Mouse (Mus musculus): ENCODE measurements at regions not wholly inside any gene's neighbourhood (a gene's known extent, or its start where the extent isn't known, plus 50 kb on each side); places are given as distances from the start of the nearest gene placed in this dataset.
A peak's percentile ranks its signal among the peaks of the same experiment; 100 is the strongest.

DNA sequence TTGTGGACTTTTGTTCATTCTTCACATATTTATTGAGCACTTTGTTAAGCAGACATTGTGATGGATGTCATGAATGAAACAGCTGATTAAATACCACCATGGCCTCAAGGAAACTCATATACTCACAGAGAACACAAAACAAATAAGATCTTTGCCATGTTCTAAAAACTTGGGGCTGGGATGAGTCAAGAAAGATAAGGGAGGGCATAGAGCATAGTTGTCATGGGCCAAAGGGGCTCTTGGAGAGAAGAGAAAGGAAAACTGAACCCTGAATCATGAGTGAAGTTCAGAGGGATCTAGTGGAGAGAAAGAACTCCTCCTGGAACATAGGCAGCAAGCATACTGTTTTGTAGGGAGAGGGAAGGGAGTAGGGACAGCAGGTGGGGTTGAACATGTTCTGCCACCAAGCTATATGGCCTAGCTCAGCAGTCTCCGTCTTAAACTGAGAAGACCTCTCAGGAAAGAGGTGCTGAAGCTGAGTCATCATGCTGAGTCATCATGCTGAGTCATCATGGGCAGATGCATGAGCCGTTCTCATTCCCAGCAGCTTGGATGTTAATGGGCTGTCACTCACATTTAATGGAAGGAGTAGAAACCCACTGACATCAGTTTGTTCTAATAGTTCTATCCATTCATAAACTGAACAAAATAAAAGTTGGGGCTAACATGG, 69.6 kb downstream of the Cetn3 start:
- ATAC-seq (ENCODE audit: insufficient read depth, low FRiP score, low TSS enrichment) = no peak
- H3K9ac ChIP-seq (ENCODE audit: low read length) = no peak overlapping the region
- H3K27me3 ChIP-seq (ENCODE audit: control insufficient read depth, insufficient read depth, low read length) = no peaks in the 10 kb centered on the region
- no peak overlapping the region for H3K4me2 ChIP-seq (ENCODE audit: low read depth)
- no peak overlapping the region for H3K27ac ChIP-seq (ENCODE audit: low read depth, low read length)
- WGBS = 81% methylated on average over 2 of the region's 2 CpGs
- no peak overlapping the region for H3K4me3 ChIP-seq (ENCODE audit: low read depth, low read length)
- H3K4me1 ChIP-seq (ENCODE audit: control insufficient read depth, insufficient read depth, low read length) = no peaks in the 10 kb centered on the region
- no peaks in the 10 kb centered on the region for H3K36me3 ChIP-seq (ENCODE audit: control insufficient read depth, insufficient read depth, low read length)
- no peaks in the 10 kb centered on the region for H3K9me3 ChIP-seq (ENCODE audit: control insufficient read depth, low read length)
- DNase-seq (ENCODE audit: low spot score) = no peak

DNA sequence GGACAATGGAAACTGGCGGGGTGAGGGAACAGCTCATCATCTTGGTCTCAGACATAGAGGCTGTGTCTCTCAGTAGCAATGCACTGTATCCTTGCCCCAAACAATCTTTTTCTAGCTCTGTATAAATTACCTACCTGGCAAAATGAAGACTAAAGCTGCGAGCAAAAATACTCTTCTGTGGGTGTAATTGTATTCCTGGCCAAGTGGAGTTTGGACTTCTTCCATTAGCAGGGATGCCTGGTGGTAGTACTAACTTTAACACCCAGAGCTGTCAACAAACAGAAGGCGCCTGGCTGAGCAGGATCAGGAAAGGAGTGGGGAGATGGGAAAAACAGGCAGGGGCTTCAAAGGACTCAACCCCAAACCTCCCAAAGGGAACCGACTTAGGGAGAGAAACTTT, 73.2 kb downstream of the Cetn3 start:
- H3K4me2 ChIP-seq (ENCODE audit: low read depth) = no peak overlapping the region
- H3K27ac ChIP-seq (ENCODE audit: low read depth, low read length) = no peak overlapping the region
- no peaks in the 10 kb centered on the region for H3K27me3 ChIP-seq (ENCODE audit: control insufficient read depth, insufficient read depth, low read length)
- H3K4me1 ChIP-seq (ENCODE audit: control insufficient read depth, insufficient read depth, low read length) = no peaks in the 10 kb centered on the region
- H3K4me3 ChIP-seq (ENCODE audit: low read depth, low read length) = no peak overlapping the region
- no peaks in the 10 kb centered on the region for H3K36me3 ChIP-seq (ENCODE audit: control insufficient read depth, insufficient read depth, low read length)
- DNase-seq (ENCODE audit: low spot score) (no peak), ATAC-seq (ENCODE audit: insufficient read depth, low FRiP score, low TSS enrichment) (no peak)
- 65% methylated on average over 4 of the region's 4 CpGs for WGBS
- H3K9me3 ChIP-seq (ENCODE audit: control insufficient read depth, low read length) = no peaks in the 10 kb centered on the region
- no peak overlapping the region for H3K9ac ChIP-seq (ENCODE audit: low read length)

- Histone ChIP-seq H3K36me3 (ENCODE audit: control insufficient read depth, insufficient read depth, low read length) (no peaks in the 10 kb centered on the region), H3K27ac (ENCODE audit: low read depth, low read length) (no peak overlapping the region), H3K4me3 (ENCODE audit: low read depth, low read length) (no peak overlapping the region), H3K9ac (ENCODE audit: low read length) (no peak overlapping the region), H3K9me3 (ENCODE audit: control insufficient read depth, low read length) (no peaks in the 10 kb centered on the region), H3K27me3 (ENCODE audit: control insufficient read depth, insufficient read depth, low read length) (no peaks in the 10 kb centered on the region), H3K4me2 (ENCODE audit: low read depth) (no peak overlapping the region), H3K4me1 (ENCODE audit: control insufficient read depth, insufficient read depth, low read length) (no peaks in the 10 kb centered on the region)
- no peak for DNase-seq (ENCODE audit: low spot score)
- WGBS = 86% methylated on average over 4 of the region's 4 CpGs
- no peak for ATAC-seq (ENCODE audit: insufficient read depth, low FRiP score, low TSS enrichment)
Measured at GRCm38 (mm10) chr13:81860683-81861082, 77.8 kb downstream of the Cetn3 start.

DNA sequence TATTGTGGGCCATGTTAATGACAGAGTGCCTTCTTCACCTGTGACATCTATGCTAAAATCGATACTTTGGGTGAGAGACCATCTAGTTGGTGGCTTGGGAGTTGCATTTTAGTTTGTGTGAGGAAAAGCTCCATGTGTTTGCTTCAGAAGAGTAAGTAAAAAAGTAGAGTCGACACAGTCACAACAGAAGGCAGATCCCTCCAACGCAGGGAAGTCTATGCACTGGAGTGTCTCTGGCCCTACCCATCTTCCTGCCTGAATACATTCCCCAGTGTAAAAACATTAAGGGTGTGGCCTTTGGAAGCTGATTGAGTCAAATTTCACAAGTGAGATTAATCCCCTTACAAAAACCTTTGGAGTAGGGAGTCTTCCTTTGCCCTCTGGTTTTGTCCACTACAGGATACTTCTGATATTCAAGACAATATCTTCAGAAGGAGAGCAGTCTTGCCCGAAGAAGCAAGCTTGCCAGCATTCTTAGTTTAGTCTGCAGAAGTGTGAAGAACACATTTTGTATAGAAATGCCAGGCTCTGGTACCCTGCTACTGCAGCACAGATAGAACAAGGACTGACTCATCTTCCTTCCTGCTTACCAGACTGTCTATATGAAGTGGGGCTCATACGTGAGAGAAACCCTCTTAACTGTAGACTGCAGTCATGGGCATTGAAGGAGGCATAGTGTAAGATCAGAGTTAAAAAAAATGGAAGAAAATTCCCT, 79.2 kb downstream of the Cetn3 start:
- H3K36me3 ChIP-seq (ENCODE audit: control insufficient read depth, insufficient read depth, low read length) = no peaks in the 10 kb centered on the region
- H3K9me3 ChIP-seq (ENCODE audit: control insufficient read depth, low read length) = no peaks in the 10 kb centered on the region
- no peak overlapping the region for H3K9ac ChIP-seq (ENCODE audit: low read length)
- no peak overlapping the region for H3K4me2 ChIP-seq (ENCODE audit: low read depth)
- H3K4me3 ChIP-seq (ENCODE audit: low read depth, low read length) = no peak overlapping the region
- 86% methylated on average over 5 of the region's 5 CpGs for WGBS
- no peaks in the 10 kb centered on the region for H3K4me1 ChIP-seq (ENCODE audit: control insufficient read depth, insufficient read depth, low read length)
- no peak for ATAC-seq (ENCODE audit: insufficient read depth, low FRiP score, low TSS enrichment)
- no peaks in the 10 kb centered on the region for H3K27me3 ChIP-seq (ENCODE audit: control insufficient read depth, insufficient read depth, low read length)
- DNase-seq (ENCODE audit: low spot score) = no peak
- no peak overlapping the region for H3K27ac ChIP-seq (ENCODE audit: low read depth, low read length)

DNA sequence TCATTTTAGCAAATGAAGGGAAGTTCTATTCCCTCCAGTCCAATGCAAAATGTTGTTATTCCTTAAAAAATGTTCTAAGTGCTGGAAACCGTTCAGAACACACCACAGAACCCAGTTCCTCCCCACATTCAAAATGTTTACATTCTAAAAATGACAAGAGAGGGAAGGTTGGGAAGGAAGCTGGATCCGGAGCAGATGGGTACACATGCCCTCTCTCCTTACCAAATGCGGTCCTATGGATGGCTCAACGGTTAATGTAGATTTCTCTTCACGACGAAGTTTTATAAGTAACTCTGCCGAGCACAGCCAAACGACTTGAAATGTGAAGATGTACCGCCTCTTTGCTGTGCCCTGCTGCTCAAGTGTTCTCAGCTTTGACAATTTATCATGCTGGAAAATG, 88.3 kb downstream of the Cetn3 start:
- Histone ChIP-seq H3K36me3 (ENCODE audit: control insufficient read depth, insufficient read depth, low read length) (no peaks in the 10 kb centered on the region), H3K4me3 (ENCODE audit: low read depth, low read length) (no peak overlapping the region), H3K4me2 (ENCODE audit: low read depth) (no peak overlapping the region), H3K9me3 (ENCODE audit: control insufficient read depth, low read length) (no peaks in the 10 kb centered on the region), H3K4me1 (ENCODE audit: control insufficient read depth, insufficient read depth, low read length) (no peaks in the 10 kb centered on the region), H3K27me3 (ENCODE audit: control insufficient read depth, insufficient read depth, low read length) (no peaks in the 10 kb centered on the region), H3K27ac (ENCODE audit: low read depth, low read length) (no peak overlapping the region), H3K9ac (ENCODE audit: low read length) (no peak overlapping the region)
- WGBS = 80% methylated on average over 9 of the region's 9 CpGs
- DNase-seq (ENCODE audit: low spot score) = no peak
- ATAC-seq (ENCODE audit: insufficient read depth, low FRiP score, low TSS enrichment) = no peak

DNA sequence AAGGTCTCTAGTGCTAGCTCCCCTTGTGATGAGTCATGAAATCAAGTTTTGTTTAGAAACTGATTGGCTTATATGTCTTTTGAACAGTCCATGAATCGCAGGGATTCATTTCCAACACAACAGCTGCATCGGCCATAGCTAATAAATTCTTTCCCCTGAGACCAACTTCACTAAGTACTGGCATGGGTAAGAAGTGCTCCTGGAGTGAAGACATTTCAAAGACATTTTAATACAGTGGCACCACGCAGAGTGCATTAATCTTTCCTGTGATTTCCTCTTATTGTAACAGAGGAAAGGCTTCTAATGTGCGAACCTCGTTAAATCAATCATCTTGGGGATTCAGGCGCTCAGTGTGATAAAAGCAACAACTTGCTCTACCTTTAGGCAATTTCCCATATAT, 103.0 kb downstream of the Cetn3 start:
- H3K9me3 ChIP-seq (ENCODE audit: control insufficient read depth, low read length) = no peaks in the 10 kb centered on the region
- no peak overlapping the region for H3K4me2 ChIP-seq (ENCODE audit: low read depth)
- no peak for DNase-seq (ENCODE audit: low spot score)
- 0 out of 2 replicates have a peak, but pooled peaks cover 2% of the 10 kb centered on the region for H3K4me1 ChIP-seq (ENCODE audit: control insufficient read depth, insufficient read depth, low read length)
- H3K27ac ChIP-seq (ENCODE audit: low read depth, low read length) = no peak overlapping the region
- no peak overlapping the region for H3K9ac ChIP-seq (ENCODE audit: low read length)
- no peaks in the 10 kb centered on the region for H3K27me3 ChIP-seq (ENCODE audit: control insufficient read depth, insufficient read depth, low read length)
- ATAC-seq (ENCODE audit: insufficient read depth, low FRiP score, low TSS enrichment) = peak; percentile 68
- 52% methylated on average over 6 of the region's 6 CpGs for WGBS
- no peaks in the 10 kb centered on the region for H3K36me3 ChIP-seq (ENCODE audit: control insufficient read depth, insufficient read depth, low read length)
- no peak overlapping the region for H3K4me3 ChIP-seq (ENCODE audit: low read depth, low read length)

- WGBS = 75% methylated on average over 4 of the region's 4 CpGs
- no peaks in the 10 kb centered on the region for H3K4me1 ChIP-seq (ENCODE audit: control insufficient read depth, insufficient read depth, low read length)
- ATAC-seq (ENCODE audit: insufficient read depth, low FRiP score, low TSS enrichment) = no peak
Measured at GRCm38 (mm10) chr13:81930266-81930665, 147.4 kb downstream of the Cetn3 start.

GRCm38 (mm10) chr13:81931199-81931598, 148.3 kb downstream of the Cetn3 start:
- Histone ChIP-seq H3K27ac (ENCODE audit: low read depth, low read length) (no peak overlapping the region), H3K9ac (ENCODE audit: low read length) (no peak overlapping the region), H3K27me3 (ENCODE audit: control insufficient read depth, insufficient read depth, low read length) (no peaks in the 10 kb centered on the region), H3K4me3 (ENCODE audit: low read depth, low read length) (no peak overlapping the region), H3K4me2 (ENCODE audit: low read depth) (no peak overlapping the region), H3K9me3 (ENCODE audit: control insufficient read depth, low read length) (no peaks in the 10 kb centered on the region), H3K4me1 (ENCODE audit: control insufficient read depth, insufficient read depth, low read length) (no peaks in the 10 kb centered on the region), H3K36me3 (ENCODE audit: control insufficient read depth, insufficient read depth, low read length) (no peaks in the 10 kb centered on the region)
- no peak for ATAC-seq (ENCODE audit: insufficient read depth, low FRiP score, low TSS enrichment)
- WGBS = 86% methylated on average over 2 of the region's 2 CpGs
- no peak for DNase-seq (ENCODE audit: low spot score)

More at GRCm38 (mm10) chr13:81930266-81930665, 147.4 kb downstream of the Cetn3 start:
- no peak overlapping the region for H3K4me2 ChIP-seq (ENCODE audit: low read depth)
- no peaks in the 10 kb centered on the region for H3K9me3 ChIP-seq (ENCODE audit: control insufficient read depth, low read length)
- no peak overlapping the region for H3K4me3 ChIP-seq (ENCODE audit: low read depth, low read length)
- no peak overlapping the region for H3K27ac ChIP-seq (ENCODE audit: low read depth, low read length)
- H3K9ac ChIP-seq (ENCODE audit: low read length) = no peak overlapping the region
- no peaks in the 10 kb centered on the region for H3K36me3 ChIP-seq (ENCODE audit: control insufficient read depth, insufficient read depth, low read length)
- H3K27me3 ChIP-seq (ENCODE audit: control insufficient read depth, insufficient read depth, low read length) = no peaks in the 10 kb centered on the region
- no peak for DNase-seq (ENCODE audit: low spot score)

GRCm38 (mm10) chr13:81937061-81937460, 154.2 kb downstream of the Cetn3 start:
- Histone ChIP-seq H3K4me2 (ENCODE audit: low read depth) (no peak overlapping the region), H3K4me1 (ENCODE audit: control insufficient read depth, insufficient read depth, low read length) (no peaks in the 10 kb centered on the region), H3K27ac (ENCODE audit: low read depth, low read length) (no peak overlapping the region), H3K27me3 (ENCODE audit: control insufficient read depth, insufficient read depth, low read length) (no peaks in the 10 kb centered on the region), H3K9me3 (ENCODE audit: control insufficient read depth, low read length) (no peaks in the 10 kb centered on the region), H3K4me3 (ENCODE audit: low read depth, low read length) (no peak overlapping the region), H3K36me3 (ENCODE audit: control insufficient read depth, insufficient read depth, low read length) (no peaks in the 10 kb centered on the region), H3K9ac (ENCODE audit: low read length) (no peak overlapping the region)
- DNase-seq (ENCODE audit: low spot score) = no peak
- ATAC-seq (ENCODE audit: insufficient read depth, low FRiP score, low TSS enrichment) = no peak
- 92% methylated on average over 3 of the region's 3 CpGs for WGBS
